Comparison of ENCODE assay signal across 21 mouse cellular contexts in genomic region chr19:37866994-37867393, GRCm38 (mm10).
"Had no signal": no experiment of that assay in that cellular context is flagged by ENCODE, and none has a peak within 500 bp of the region (broad histone marks: within the 10 kb centered on the region; RNA-seq: fewer than 3 reads in every experiment).

No protein-coding gene starts in this region.

- DNase-seq: kidney, adult 11 months; kidney, adult 8-10 months; kidney, postnatal 10 days; kidney, postnatal 36 days; layer of hippocampus, postnatal 36 days; lung, adult 2 months; lung, postnatal 14 days; lung, postnatal 4 days; midbrain, embryonic 14.5 days; retina, postnatal 1 day; right cerebral cortex, postnatal 25 days; spleen, adult 18-20 months; thymus, adult 18-20 months; thymus, postnatal 4 days had no signal

- H3K9ac ChIP-seq: intestine, embryonic 15.5 days; kidney, embryonic 15.5 days; neural tube, embryonic 12.5 days; neural tube, embryonic 15.5 days; stomach, embryonic 15.5 days had no signal

- H3K4me3 ChIP-seq: intestine, embryonic 15.5 days; kidney, embryonic 15.5 days; left cerebral cortex, adult 2 months; neural tube, embryonic 12.5 days; neural tube, embryonic 15.5 days; stomach, embryonic 15.5 days had no signal

- H3K9me3 ChIP-seq: intestine, embryonic 15.5 days; kidney, embryonic 15.5 days; neural tube, embryonic 12.5 days; neural tube, embryonic 15.5 days; stomach, embryonic 15.5 days had no signal

- H3K36me3 ChIP-seq: intestine, embryonic 15.5 days; kidney, embryonic 15.5 days; neural tube, embryonic 12.5 days; neural tube, embryonic 15.5 days; stomach, embryonic 15.5 days had no signal

- H3K27me3 ChIP-seq: intestine, embryonic 15.5 days; kidney, embryonic 15.5 days; neural tube, embryonic 12.5 days; neural tube, embryonic 15.5 days; stomach, embryonic 15.5 days had no signal

- H3K4me1 ChIP-seq: intestine, embryonic 15.5 days; kidney, embryonic 15.5 days; neural tube, embryonic 12.5 days; neural tube, embryonic 15.5 days; stomach, embryonic 15.5 days had no signal

- H3K27ac ChIP-seq: intestine, embryonic 15.5 days; kidney, embryonic 15.5 days; left cerebral cortex, adult 2 months; neural tube, embryonic 12.5 days; neural tube, embryonic 15.5 days; stomach, embryonic 15.5 days had no signal

- ATAC-seq: intestine, embryonic 15.5 days had no signal

- H3K4me2 ChIP-seq: intestine, embryonic 15.5 days; kidney, embryonic 15.5 days; midbrain, embryonic 11.5 days; neural tube, embryonic 12.5 days; neural tube, embryonic 15.5 days; stomach, embryonic 15.5 days had no signal
